Mouse (Mus musculus): ENCODE measurements at regions not wholly inside any gene's neighbourhood (a gene's known extent, or its start where the extent isn't known, plus 50 kb on each side); places are given as distances from the start of the nearest gene placed in this dataset.

- TF ChIP-seq CTCF (IDR thresholded peaks at IDR 0.05; ENCODE audit: insufficient read depth, low read depth, low read length), result no peak
- no peak for TF ChIP-seq POLR2A (IDR thresholded peaks at IDR 0.05; ENCODE audit: insufficient read depth, low read depth, low read length)
Measured at GRCm38 (mm10) chr3:19828518-19829246, 128.2 kb upstream of the Cp start.
